Mouse (Mus musculus): Measurements from ENCODE around the gene Rpl9.

Rpl9 gene

DNA sequence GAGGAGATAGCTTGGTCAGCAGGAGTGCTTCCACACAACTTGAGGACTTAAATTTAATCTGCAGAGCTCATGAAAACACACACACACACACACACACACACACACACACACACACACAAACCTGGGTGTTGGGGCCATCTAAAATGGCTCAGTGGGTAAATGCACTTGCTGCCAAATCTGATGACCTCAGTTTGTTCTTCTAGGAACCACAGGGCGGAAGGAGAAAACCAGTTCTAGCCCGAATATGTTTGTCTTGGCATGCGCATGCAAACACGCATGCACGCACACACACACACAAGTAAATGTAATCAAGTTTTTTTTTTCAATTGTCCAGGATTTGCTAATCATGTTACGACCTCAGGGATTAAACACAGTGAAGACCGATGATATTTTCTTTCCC is 19.7 kb downstream of the Rpl9 start:
- no peak for DNase-seq

DNA sequence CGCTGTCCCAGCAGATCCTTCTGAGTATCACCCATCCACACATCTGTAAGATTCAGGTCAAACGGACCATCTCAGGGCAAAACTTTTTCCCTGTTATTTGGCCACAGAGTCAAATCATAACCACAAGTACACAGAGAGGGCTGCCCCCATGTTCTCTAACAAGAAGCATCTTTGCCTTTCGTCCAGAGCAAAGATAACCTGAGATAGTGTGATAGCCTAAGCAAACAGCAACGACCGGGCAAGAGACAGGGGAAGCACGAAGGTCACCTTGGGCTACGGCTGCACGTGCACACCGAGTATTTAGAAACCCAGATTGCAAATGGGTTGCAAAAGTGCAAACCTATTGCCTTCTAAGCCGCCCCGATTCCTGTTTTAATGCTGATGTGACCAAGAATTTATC is 23.4 kb downstream of the Rpl9 start:
- no peak for DNase-seq

DNA sequence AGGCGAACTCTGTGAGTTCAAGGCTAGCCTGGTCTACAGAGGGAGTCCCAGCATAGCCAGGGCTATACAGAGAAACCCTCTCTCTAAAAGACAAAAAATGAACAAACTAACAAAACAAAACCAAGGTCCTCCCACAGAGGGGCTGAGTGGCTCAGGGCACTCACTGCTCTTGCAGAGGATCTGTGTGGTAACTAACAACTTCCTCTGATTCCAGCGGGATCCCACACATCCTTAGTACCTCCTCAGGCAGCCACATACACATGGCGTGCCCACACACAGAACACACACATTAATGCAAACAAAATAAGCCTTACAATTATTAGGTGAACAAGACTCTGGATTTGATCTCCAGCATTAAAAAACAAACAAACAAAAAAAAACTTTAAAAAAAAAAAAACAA is 33.5 kb downstream of the Rpl9 start:
- DNase-seq, result no peak

DNA sequence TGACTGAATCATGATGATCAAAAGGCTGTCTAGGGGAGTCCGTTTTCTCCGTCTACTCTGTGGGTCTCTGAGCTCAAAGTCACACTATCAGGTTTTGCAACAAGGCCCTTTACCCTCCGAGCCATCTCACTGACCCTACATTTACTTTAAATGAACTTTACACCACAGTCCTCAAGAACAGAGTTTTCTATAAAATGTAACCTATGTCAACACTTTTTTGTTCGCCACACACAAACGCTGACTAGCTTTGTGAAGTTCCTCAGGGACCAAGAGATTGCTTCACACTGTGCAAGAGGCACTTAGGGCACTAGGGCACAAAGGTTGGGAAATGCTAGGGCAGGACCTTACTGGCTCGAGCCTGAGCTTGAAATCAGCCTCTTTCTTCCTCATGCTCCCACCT is 34.4 kb downstream of the Rpl9 start:
- DNase-seq, result no peak

DNA sequence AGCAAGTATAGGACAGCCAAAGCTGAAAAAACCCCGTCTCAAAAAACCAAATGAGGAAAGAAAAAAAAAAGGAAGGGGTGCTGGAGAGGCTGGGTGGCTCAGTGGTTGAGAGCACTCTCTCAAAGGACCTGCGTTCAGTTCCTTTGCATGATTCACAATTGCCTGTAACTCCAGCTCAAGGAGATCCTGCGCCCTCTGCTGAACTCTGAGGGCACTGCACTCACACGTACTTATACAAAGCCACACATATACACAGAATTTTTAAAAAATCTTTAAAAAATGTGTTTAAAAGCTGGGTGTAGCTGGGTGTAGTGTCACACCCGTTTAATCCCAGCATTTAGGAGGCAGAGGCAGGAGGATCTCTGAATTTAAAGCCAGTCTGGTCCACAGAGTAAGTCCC is 36.3 kb downstream of the Rpl9 start:
- no peak for DNase-seq

DNA sequence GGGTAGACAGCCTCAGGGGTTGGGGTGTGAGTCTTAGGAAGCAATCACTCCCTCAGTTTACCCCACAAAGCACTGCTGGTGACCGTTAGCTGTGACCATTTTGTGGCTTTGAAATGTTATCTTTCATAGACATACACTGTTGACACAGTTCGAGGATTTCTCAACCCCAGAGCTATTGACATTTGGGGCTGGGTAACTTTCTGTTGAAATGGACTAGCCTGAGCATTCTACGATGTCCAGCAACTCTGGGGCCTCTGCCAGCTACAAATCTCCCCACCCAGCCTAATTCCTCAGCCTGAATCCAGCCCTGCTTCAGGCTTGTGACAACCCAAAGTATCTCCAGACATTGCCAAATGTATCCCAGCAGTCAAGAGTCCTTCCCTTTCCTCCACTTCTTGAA is 37.1 kb downstream of the Rpl9 start:
- no peak for DNase-seq

DNA sequence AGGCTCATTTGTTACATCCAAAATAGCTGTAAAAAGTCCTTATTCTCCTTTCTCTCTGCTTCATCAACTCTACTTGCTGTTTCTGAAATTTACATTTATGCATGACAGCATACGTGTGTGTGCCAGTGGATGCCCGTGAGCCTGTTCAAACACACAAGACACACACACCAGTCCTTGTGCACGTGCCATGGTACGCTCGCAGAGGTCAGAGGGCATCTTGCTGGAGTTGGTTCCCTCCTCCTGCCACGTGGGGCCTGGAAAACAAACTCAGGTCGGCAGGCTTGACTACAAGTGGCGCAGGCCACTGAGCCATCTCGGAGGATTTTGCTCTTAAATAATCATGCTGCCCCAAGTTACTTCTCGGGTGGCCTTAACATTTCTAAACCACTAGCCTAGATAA is 40.7 kb downstream of the Rpl9 start:
- DNase-seq, result no peak

DNA sequence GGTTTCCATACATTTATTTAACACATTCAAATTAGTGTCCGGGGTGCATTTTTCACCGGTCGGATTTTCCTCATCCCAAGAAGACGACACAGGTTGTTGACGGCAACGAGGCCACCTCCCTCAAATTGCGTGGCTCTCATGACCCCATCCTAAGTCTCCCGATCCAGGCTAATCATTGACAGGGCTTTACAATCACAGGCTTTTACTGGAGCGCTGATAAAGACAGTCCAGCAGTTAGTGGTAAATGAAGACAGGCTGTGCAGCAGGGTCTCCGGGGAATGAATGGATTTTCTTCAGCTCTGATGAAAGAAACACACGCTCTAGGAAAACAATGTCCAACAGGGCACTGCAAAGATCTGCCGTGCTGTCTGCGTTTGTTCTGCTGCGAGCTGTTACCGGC is 43.1 kb downstream of the Rpl9 start, which contains the start of gene Klb:
TSS of gene Klb (plus strand) at position 147 of the 400 bp plus-strand sequence.
- DNase-seq, result no peak

DNA sequence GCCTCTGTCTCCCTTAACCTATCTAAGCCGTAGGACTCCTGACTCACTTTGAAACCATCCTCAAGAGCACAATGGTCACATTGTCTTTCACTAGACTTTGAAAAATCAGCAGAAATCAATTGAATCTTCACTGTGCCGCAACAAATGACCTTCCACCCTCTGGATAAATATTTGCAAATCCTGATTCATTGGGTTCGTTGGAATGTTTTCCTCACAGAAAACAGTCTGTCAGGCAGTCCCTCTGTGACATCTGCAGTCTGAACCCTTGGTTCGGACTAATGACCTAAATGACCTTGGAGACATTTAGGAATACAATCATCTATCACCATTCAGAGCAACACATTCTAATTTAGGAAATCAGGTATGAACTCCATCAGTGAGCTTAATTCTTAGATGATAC is 51.1 kb downstream of the Rpl9 start:
- DNase-seq, result no peak

DNA sequence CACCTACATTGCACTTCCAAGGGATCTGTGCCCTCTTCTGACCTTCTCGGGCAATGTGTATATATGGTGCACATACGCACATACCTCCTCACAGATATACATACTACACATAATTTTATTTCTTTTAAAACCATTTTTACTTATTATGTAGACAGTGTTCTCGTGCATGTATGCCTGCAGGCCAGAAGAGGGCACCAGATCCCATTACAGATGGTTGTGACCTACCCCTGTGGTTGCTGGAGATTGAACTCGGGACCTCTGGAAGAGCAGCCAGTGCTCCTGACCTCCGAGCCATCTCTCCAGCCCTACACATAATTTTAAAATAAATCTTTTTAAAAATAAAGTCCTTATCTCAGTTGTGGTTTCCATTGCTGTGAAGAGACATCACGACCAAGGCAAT is 52.9 kb downstream of the Rpl9 start:
- DNase-seq, result no peak
